Mouse (Mus musculus) yolk sac, embryonic 10.5 days (tissue): ENCODE measurements at regions not wholly inside any gene's neighbourhood (a gene's known extent, or its start where the extent isn't known, plus 50 kb on each side); places are given as distances from the start of the nearest gene placed in this dataset.

Experiments
- DNase-seq: peaks from one replicate; pipeline ENCODE4 v3.0.0-alpha.2; 2017; ENCODE audit warnings: low spot score

DNA sequence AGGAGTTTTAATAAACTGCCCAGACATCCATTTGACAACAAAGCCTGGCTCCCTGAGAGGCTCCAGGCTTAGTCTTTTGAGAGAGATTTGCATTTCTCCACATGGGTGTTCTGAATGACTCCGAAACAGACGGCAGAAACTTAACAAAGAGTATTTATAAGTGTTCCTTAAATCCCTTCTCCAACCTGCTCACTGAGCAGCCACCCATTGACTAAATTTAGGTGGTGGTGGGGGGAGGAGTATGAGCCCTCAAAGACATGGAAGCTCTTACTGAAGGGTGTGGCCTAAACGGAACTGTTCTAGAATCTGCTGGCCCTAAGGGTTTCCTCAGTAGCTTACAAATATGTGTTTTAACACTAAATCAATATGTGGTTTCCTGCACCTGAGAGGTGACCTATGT lies 158.5 kb downstream of the Dyrk2 start:
- DNase-seq = no peak

- no peak for DNase-seq
Observed at GRCm38 (mm10) chr10:118711951-118712350, 158.1 kb downstream of the Dyrk2 start.

DNA sequence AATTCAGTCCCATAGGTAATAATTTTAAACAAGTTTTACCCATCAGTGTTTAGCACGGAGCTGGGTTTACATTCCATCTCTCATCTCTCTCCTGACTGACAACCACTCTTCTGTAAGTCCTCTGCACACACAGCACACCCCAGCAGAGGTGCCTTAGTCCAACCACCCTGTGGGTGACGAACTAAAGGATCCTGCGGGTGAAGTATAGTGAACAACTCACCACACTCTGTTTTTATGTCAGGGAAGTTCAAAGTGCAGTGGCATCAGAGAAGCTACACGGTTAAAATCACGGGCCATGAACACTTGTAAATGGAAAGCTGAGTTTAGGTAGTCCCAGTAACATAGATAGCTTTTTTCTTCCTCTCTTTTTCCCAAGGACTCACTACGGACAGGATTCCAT lies 157.1 kb downstream of the Dyrk2 start:
- DNase-seq = no peak

DNA sequence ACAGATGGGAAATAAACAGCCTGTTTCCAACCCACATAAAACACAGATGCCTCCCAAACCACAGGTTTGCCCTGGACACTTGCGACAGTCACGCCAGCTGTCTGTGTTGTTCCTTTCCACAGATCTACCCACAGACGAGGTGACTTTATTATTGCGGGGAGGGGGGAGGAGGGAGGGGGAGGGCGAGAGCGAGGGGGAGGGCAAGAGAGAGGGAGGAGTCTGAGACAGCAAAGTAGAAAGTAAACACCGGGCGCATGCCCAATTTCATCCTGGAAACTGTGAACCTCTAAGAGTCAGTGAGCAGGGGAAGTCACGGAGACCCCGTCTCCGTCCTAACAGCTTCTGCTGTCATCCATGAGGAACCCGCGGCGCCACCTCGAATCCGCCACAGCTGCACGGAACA lies 155.8 kb downstream of the Dyrk2 start:
- DNase-seq = no peak

GRCm38 (mm10) chr10:118714595-118714994 lies 155.4 kb downstream of the Dyrk2 start:
- no peak for DNase-seq

- no peak for DNase-seq
Observed at GRCm38 (mm10) chr10:118720630-118721029, 149.4 kb downstream of the Dyrk2 start.

DNA sequence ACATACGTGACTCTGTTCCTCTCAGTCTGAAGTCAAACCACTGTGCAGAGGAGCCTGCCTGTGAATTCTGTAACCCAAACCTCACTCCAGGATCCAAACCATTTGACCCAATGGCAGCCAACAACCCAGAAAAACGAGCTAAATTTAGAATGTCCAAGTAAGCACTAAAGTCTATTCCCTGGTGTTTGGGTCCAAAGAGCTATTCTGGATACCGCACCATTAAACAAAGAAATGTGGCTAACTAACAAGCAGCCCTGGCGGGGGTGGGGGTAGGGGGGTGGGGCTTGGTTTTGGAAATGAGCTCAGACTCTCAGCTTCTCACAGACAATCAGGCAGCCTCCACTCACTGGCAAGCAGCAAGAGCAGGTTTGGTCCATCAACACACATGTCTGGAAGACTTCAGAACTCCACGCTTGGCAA lies 147.9 kb downstream of the Dyrk2 start:
- DNase-seq = peak; percentile 55

GRCm38 (mm10) chr10:118722671-118723070 lies 147.3 kb downstream of the Dyrk2 start:
- DNase-seq = peak; percentile 10

- no peak for DNase-seq
Observed at GRCm38 (mm10) chr10:118736093-118736492, 133.9 kb downstream of the Dyrk2 start.

- DNase-seq = peak; percentile 40
Observed at GRCm38 (mm10) chr10:118737064-118737463, 132.9 kb downstream of the Dyrk2 start.

- DNase-seq = no peak
Observed at GRCm38 (mm10) chr10:118739849-118740481, 130.0 kb downstream of the Dyrk2 start.

GRCm38 (mm10) chr10:118743831-118744230 lies 126.2 kb downstream of the Dyrk2 start:
- DNase-seq = no peak

- DNase-seq = peak; percentile 56
Observed at GRCm38 (mm10) chr10:118746719-118747395, 123.2 kb downstream of the Dyrk2 start.

DNA sequence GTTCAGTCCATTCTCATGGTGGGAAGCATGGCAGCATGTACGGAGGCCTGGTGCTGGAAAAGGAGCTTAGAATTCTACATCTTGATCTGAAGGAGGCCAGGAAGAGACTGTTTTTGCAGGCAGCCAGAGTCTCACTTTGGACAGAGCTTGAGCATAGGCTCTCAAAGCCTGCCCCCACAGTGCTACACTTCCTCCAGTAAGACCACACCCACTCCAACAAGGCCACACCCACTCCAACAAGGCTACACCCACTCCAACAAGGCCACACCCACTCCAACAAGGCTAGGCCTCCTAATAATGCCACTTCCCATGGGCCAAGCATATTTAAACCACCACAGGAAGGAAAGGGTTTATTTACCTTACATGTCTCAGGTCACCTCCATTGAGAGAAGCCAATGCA lies 121.0 kb downstream of the Dyrk2 start:
- no peak for DNase-seq

- peak; percentile 49 for DNase-seq
Observed at GRCm38 (mm10) chr10:118749756-118750155, 120.3 kb downstream of the Dyrk2 start.

- no peak for DNase-seq
Observed at GRCm38 (mm10) chr10:118751110-118751509, 118.9 kb downstream of the Dyrk2 start.

DNA sequence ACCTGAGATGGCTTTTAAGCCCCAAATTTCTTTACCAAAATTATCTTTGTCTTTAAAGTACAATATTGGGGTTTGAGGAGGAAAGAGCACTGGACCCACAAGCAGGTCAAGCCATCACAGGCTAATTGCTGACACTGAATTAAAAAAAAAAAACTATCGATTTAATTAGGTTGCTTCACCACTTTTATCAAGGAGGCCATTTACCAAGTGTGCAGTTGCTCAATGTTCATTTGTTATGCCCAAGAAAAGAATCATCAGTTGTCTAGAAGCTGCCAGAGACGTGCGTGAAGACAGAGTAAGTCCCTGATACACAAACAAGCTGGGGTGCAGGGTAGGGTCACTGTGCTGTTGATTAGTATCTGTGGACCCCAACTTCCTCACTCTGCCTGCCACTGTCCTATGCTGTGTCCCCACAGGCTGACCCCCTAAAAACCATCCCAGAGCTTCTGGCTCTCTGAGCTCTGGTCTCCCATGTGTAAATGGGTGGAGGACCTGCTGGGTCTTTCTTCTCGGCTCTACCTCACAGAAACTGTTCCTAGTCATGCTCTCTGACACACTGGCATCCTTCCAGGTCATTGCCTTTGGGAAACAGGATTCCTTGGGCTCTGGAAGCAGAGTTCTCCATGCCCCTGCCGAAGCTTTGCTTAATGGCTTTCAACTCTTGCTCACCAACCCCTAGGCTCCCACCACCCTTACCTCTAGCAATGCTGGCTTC lies 116.8 kb downstream of the Dyrk2 start:
- DNase-seq = no peak

- DNase-seq = no peak
Observed at GRCm38 (mm10) chr10:118754791-118755190, 115.2 kb downstream of the Dyrk2 start.

- DNase-seq = no peak
Observed at GRCm38 (mm10) chr10:118758825-118759471, 111.1 kb downstream of the Dyrk2 start.

DNA sequence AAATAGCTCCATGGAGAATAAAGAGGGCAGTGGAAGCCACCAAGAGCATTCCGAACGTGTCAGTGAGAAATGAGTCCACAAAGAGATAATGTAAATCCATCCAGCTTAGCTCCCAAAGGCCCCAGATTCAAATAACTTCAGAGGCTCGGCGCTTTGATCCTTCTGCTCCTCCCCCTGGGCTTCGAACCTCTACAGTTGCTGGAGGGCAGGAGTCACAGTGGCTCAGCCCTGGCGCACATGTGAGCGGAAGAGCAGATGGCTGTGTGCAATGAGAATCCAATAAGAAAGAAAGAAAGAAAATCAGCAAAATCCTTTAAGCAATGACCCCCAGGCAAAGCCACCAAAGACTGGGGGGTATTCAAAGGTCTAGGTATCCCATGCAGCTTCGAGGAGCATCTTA lies 109.6 kb downstream of the Dyrk2 start:
- no peak for DNase-seq

DNA sequence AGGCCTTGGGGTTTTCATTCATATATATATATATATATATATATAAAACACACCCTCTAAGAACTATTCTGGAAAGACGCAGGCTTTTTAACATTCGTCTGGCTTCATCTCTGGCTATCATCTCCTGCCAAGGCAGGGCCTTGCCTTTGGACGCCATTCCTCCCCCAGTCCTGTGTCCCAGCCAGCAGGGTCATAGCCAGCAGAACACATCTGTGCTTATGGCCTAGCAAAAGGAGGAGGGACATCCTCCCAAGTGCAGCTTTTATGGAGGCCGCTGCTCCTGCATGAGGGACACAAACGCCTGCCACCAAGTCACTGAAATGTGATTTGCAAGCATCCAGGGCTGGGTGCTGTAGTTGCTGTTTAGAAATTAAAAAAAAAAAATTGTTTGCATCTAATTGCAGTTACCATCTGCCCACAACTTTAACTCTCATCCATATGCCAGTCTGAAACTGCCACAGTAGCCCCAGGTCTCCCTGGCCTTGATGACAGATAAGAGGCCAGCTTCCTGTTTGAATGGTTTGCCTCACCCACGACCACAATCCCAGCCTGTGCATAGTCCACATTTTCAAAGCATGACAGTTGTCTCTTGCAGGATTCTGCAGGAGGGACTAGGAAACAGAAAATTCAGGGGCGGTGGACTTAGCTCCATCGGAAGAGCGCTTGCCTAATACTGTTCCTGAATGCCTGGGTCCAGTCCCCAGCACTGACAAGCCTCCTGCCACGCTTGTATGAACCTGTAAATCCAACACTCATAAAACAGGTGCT lies 108.7 kb downstream of the Dyrk2 start:
- peak; percentile 55 for DNase-seq

- no peak for DNase-seq
Observed at GRCm38 (mm10) chr10:118765051-118765450, 105.0 kb downstream of the Dyrk2 start.
